Mouse (Mus musculus): Measurements from ENCODE around the gene Ift20. TPM values are rescaled to one million over a fixed set of nuclear protein-coding genes. Genes with fewer than 3 reads are reported as not detected.

Ift20 gene
- 118 and 126 TPM in 2 replicates for polyA plus RNA-seq (2014; fragmentation: Nextera tagmentation; extraction: Ambion mirVana)

DNA sequence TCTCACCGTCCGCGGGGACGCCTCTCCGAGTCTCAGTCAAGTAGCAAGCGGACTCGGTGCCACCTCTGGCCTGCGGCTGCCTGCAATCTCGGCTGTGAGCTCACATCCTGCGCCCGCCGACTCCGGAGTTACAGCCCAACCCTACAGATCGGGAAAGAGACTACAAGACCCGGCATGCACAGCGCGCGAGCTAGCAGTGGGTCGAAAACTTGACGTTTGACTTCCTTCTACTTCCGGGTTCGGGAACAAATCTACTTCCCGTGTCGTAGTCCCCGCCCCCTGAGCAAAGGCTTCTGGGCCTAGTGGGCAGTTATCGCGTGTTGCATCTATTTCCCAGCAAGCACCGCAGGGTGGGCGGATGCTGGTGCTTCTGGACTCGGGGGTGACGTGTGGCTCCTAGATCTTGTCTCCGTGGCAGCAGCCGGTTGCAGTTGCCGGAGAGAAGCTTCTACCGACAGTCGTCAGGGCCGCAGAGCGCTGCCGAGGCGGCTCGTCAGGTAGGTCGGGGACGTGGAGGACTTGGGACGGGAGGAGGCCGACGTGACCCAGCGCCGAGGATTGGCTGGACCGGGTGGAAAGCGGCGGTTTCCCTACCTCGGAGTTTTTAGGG lies at the start of gene Ift20, which contains the start of gene Tnfaip1:
Gene Ift20, plus strand, starts transcription at position 282 of the 610 bp plus-strand sequence.
Gene Tnfaip1, minus strand, starts transcription at position 253 of the 610 bp plus-strand sequence.
- under 1% methylated on average over 52 of the region's 52 CpGs for WGBS
- Histone ChIP-seq H3K4me1 (ENCODE audit: control insufficient read depth, insufficient read depth, low read length) (peaks cover 12% of the 10 kb centered on the region), H3K9me3 (replicated peaks; ENCODE audit: control insufficient read depth, low read length) (no peaks in the 10 kb centered on the region), H3K27me3 (replicated peaks; ENCODE audit: control insufficient read depth, insufficient read depth, low read length) (no peaks in the 10 kb centered on the region), H3K27ac (ENCODE audit: low read depth, low read length) (peak within 1 kb of the TSS; percentile 89), H3K4me2 (ENCODE audit: low read length) (peak within 1 kb of the TSS; percentile 90), H3K36me3 (ENCODE audit: control insufficient read depth, insufficient read depth, low read length) (peaks cover 26% of the 10 kb centered on the region), H3K9ac (ENCODE audit: low read length) (peak within 1 kb of the TSS; percentile 85), H3K4me3 (ENCODE audit: low read depth, low read length) (peak within 1 kb of the TSS; percentile 76)
- peak; percentile 99 for ATAC-seq
- peak; percentile 100 for DNase-seq (ENCODE audit: low spot score)

GRCm38 (mm10) chr11:78488168-78488567 lies 48.0 kb upstream of the Ift20 start:
- peaks cover 5% of the 10 kb centered on the region; the same call in 1 of the 2 replicates for H3K27me3 ChIP-seq (replicated peaks; ENCODE audit: control insufficient read depth, insufficient read depth, low read length)
- DNase-seq (ENCODE audit: low spot score) (peak; percentile 85), ATAC-seq (peak; percentile 32; the same call in 1 of the 2 replicates)
- no peaks in the 10 kb centered on the region for H3K9me3 ChIP-seq (replicated peaks; ENCODE audit: control insufficient read depth, low read length)
- H3K4me3 ChIP-seq (ENCODE audit: low read depth, low read length), result no peak overlapping the region
- 3% methylated on average over 8 of the region's 8 CpGs for WGBS
- peaks cover 37% of the 10 kb centered on the region for H3K36me3 ChIP-seq (ENCODE audit: control insufficient read depth, insufficient read depth, low read length)
- H3K9ac ChIP-seq (ENCODE audit: low read length), result no peak overlapping the region
- no peak overlapping the region for H3K4me2 ChIP-seq (ENCODE audit: low read length)
- H3K4me1 ChIP-seq (ENCODE audit: control insufficient read depth, insufficient read depth, low read length), result peaks cover 10% of the 10 kb centered on the region
- H3K27ac ChIP-seq (ENCODE audit: low read depth, low read length), result no peak overlapping the region

GRCm38 (mm10) chr11:78490781-78491241 lies 45.4 kb upstream of the Ift20 start:
- Histone ChIP-seq H3K27me3 (replicated peaks; ENCODE audit: control insufficient read depth, insufficient read depth, low read length) (peaks cover 5% of the 10 kb centered on the region; the same call in 1 of the 2 replicates), H3K9me3 (replicated peaks; ENCODE audit: control insufficient read depth, low read length) (no peaks in the 10 kb centered on the region), H3K27ac (ENCODE audit: low read depth, low read length) (no peak overlapping the region), H3K36me3 (ENCODE audit: control insufficient read depth, insufficient read depth, low read length) (peaks cover 22% of the 10 kb centered on the region), H3K4me2 (ENCODE audit: low read length) (peak overlapping the region; percentile 50), H3K9ac (ENCODE audit: low read length) (peak overlapping the region; percentile 43; the same call in 1 of the 2 replicates), H3K4me3 (ENCODE audit: low read depth, low read length) (peak overlapping the region; percentile 27), H3K4me1 (ENCODE audit: control insufficient read depth, insufficient read depth, low read length) (peaks cover 12% of the 10 kb centered on the region)
- ATAC-seq (peak; percentile 75), DNase-seq (ENCODE audit: low spot score) (peak; percentile 73)
- 11% methylated on average over 48 of the region's 48 CpGs for WGBS

- Histone ChIP-seq H3K36me3 (ENCODE audit: control insufficient read depth, insufficient read depth, low read length) (no peaks in the 10 kb centered on the region), H3K27ac (ENCODE audit: low read depth, low read length) (no peak overlapping the region), H3K4me3 (ENCODE audit: low read depth, low read length) (peak overlapping the region; percentile 87), H3K27me3 (replicated peaks; ENCODE audit: control insufficient read depth, insufficient read depth, low read length) (no peaks in the 10 kb centered on the region; the same call in 1 of the 2 replicates), H3K9ac (ENCODE audit: low read length) (peak overlapping the region; percentile 92; the same call in 1 of the 2 replicates), H3K9me3 (replicated peaks; ENCODE audit: control insufficient read depth, low read length) (no peaks in the 10 kb centered on the region), H3K4me1 (ENCODE audit: control insufficient read depth, insufficient read depth, low read length) (peaks cover 15% of the 10 kb centered on the region), H3K4me2 (ENCODE audit: low read length) (peak overlapping the region; percentile 82)
- no peak for ATAC-seq
- WGBS, result 7% methylated on average over 6 of the region's 6 CpGs
- DNase-seq (ENCODE audit: low spot score), result peak; percentile 28
Observed at GRCm38 (mm10) chr11:78495904-78496303, 40.3 kb upstream of the Ift20 start.

GRCm38 (mm10) chr11:78497071-78497541 lies 39.1 kb upstream of the Ift20 start:
- Histone ChIP-seq H3K27me3 (replicated peaks; ENCODE audit: control insufficient read depth, insufficient read depth, low read length) (no peaks in the 10 kb centered on the region), H3K4me3 (ENCODE audit: low read depth, low read length) (peak overlapping the region; percentile 87), H3K9ac (ENCODE audit: low read length) (peak overlapping the region; percentile 92), H3K4me1 (ENCODE audit: control insufficient read depth, insufficient read depth, low read length) (peaks cover 12% of the 10 kb centered on the region), H3K4me2 (ENCODE audit: low read length) (peak overlapping the region; percentile 82), H3K36me3 (ENCODE audit: control insufficient read depth, insufficient read depth, low read length) (no peaks in the 10 kb centered on the region), H3K27ac (ENCODE audit: low read depth, low read length) (peak overlapping the region; percentile 91), H3K9me3 (replicated peaks; ENCODE audit: control insufficient read depth, low read length) (no peaks in the 10 kb centered on the region)
- ATAC-seq (peak; percentile 75), DNase-seq (ENCODE audit: low spot score) (no peak)
- WGBS, result under 1% methylated on average over 44 of the region's 44 CpGs

DNA sequence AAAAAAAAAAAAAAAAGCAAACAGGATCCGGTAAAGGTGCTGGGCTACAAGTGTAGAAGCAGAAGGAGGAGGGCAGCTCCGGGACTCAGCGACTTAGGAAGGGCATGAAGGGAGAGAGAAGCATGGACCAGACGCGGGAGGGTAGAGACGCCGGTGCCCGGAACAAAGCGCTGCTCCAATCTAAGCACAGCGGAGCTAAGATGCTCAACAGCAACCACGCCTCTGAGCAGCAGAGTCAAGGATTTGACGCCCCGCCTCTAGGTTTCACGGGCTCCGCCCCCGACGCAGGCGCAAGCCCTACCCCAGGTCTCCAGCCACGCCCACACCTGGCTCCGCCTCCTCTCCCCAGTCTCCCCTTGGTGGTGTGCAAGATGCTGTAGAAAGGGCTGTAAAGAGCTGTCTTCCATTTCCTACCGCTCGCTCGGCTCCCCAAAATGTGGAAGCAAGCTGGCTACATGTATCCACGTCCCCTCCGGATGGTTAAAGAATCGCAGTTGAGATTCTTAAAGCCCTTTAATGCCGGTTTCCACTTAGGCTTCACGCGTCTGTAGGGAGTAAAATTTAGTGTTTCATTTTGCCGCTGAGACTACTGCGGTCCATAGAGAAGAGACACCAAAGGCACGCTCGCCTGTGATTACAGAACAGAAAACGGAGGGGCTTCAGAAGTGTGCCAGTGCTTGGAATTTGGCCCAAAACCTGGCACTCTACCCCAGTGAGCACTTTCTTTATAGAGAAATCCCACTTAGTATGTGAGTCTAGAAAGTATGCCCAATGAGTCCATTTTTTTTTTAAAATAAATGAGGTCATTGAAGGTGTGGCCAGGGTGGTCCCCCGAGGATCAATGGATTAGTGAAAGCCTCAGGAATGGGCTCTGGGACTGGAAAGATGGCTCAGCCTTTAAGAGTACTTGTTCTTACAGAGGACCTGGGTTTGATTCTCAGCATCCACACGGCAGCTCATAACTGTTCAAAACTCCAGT lies 38.3 kb upstream of the Ift20 start, which contains the start of gene Sarm1:
Gene Sarm1, minus strand, starts transcription at position 211 of the 979 bp plus-strand sequence.
- peak within 1 kb of the TSS; percentile 87 for H3K4me3 ChIP-seq (ENCODE audit: low read depth, low read length)
- peak within 1 kb of the TSS; percentile 82 for H3K4me2 ChIP-seq (ENCODE audit: low read length)
- 3% methylated on average over 36 of the region's 36 CpGs for WGBS
- no peaks in the 10 kb centered on the region for H3K27me3 ChIP-seq (replicated peaks; ENCODE audit: control insufficient read depth, insufficient read depth, low read length)
- H3K4me1 ChIP-seq (ENCODE audit: control insufficient read depth, insufficient read depth, low read length), result peaks cover 12% of the 10 kb centered on the region
- peak within 1 kb of the TSS; percentile 92 for H3K9ac ChIP-seq (ENCODE audit: low read length)
- H3K36me3 ChIP-seq (ENCODE audit: control insufficient read depth, insufficient read depth, low read length), result no peaks in the 10 kb centered on the region
- DNase-seq (ENCODE audit: low spot score) (peak; percentile 99), ATAC-seq (peak; percentile 97)
- H3K27ac ChIP-seq (ENCODE audit: low read depth, low read length), result peak within 1 kb of the TSS; percentile 91
- no peaks in the 10 kb centered on the region for H3K9me3 ChIP-seq (replicated peaks; ENCODE audit: control insufficient read depth, low read length)

- Histone ChIP-seq H3K4me3 (ENCODE audit: low read depth, low read length) (peak within 1 kb of the TSS; percentile 87), H3K27ac (ENCODE audit: low read depth, low read length) (peak within 1 kb of the TSS; percentile 91), H3K4me2 (ENCODE audit: low read length) (peak within 1 kb of the TSS; percentile 82), H3K4me1 (ENCODE audit: control insufficient read depth, insufficient read depth, low read length) (peaks cover 12% of the 10 kb centered on the region), H3K9me3 (replicated peaks; ENCODE audit: control insufficient read depth, low read length) (no peaks in the 10 kb centered on the region), H3K36me3 (ENCODE audit: control insufficient read depth, insufficient read depth, low read length) (no peaks in the 10 kb centered on the region), H3K9ac (ENCODE audit: low read length) (peak within 1 kb of the TSS; percentile 92), H3K27me3 (replicated peaks; ENCODE audit: control insufficient read depth, insufficient read depth, low read length) (no peaks in the 10 kb centered on the region)
- ATAC-seq (no peak), DNase-seq (ENCODE audit: low spot score) (no peak)
- WGBS, result 69% methylated on average over 7 of the region's 7 CpGs
Observed at GRCm38 (mm10) chr11:78499004-78499403, 37.2 kb upstream of the Ift20 start, which contains the start of gene Vtn. Vtn (plus strand) TSS chr11:78499091.

GRCm38 (mm10) chr11:78499543-78499942 lies 36.6 kb upstream of the Ift20 start:
- no peaks in the 10 kb centered on the region for H3K27me3 ChIP-seq (replicated peaks; ENCODE audit: control insufficient read depth, insufficient read depth, low read length)
- DNase-seq (ENCODE audit: low spot score), result no peak
- no peak for ATAC-seq
- H3K27ac ChIP-seq (ENCODE audit: low read depth, low read length), result no peak overlapping the region
- no peak overlapping the region for H3K9ac ChIP-seq (ENCODE audit: low read length)
- H3K9me3 ChIP-seq (replicated peaks; ENCODE audit: control insufficient read depth, low read length), result no peaks in the 10 kb centered on the region
- H3K4me3 ChIP-seq (ENCODE audit: low read depth, low read length), result no peak overlapping the region
- H3K4me1 ChIP-seq (ENCODE audit: control insufficient read depth, insufficient read depth, low read length), result peaks cover 12% of the 10 kb centered on the region
- H3K36me3 ChIP-seq (ENCODE audit: control insufficient read depth, insufficient read depth, low read length), result no peaks in the 10 kb centered on the region
- H3K4me2 ChIP-seq (ENCODE audit: low read length), result no peak overlapping the region
- WGBS, result 51% methylated on average over 16 of the region's 16 CpGs
